ENCODE assay signal across 10 mouse cellular contexts in genomic region chr6:129399945-129400344, GRCm38 (mm10). TPM values are rescaled to one million over a fixed set of nuclear protein-coding genes. Genes with fewer than 3 reads are reported as not detected.
DNase-seq lines count a peak whose midpoint lies in the region; ATAC-seq and TF ChIP-seq lines count a peak whose summit lies in the region.
"Had no signal": no experiment of that assay in that cellular context is flagged by ENCODE, and none has a peak within 500 bp of the region (broad histone marks: within the 10 kb centered on the region; RNA-seq: fewer than 3 reads in every experiment).

No protein-coding gene starts in this region.

- DNase-seq in urinary bladder, postnatal 14 days (ENCODE audit: low spot score) = peak; percentile 5
- no peak for DNase-seq in urinary bladder, adult 2 months (ENCODE audit: low spot score)
- DNase-seq in heart, postnatal 14 days = peak; percentile 39 to 48
- no peak for DNase-seq in midbrain, postnatal 0 days (ENCODE audit: low spot score)
- DNase-seq in right cerebral cortex, postnatal 4 days = no peak
- DNase-seq: cerebellum, adult 9-10 months had no signal

- H3K4me2 ChIP-seq in liver, embryonic 16.5 days (ENCODE audit: low read depth, low read length) = no peak overlapping the region
- no peak overlapping the region for H3K4me2 ChIP-seq in midbrain, postnatal 0 days (ENCODE audit: low read depth, low read length, poor library complexity, severe bottlenecking)
- H3K4me2 ChIP-seq in hindbrain, embryonic 16.5 days (ENCODE audit: low read length) = no peak overlapping the region

- no peak overlapping the region for H3K27ac ChIP-seq in liver, embryonic 16.5 days (ENCODE audit: low read length)
- H3K27ac ChIP-seq in midbrain, postnatal 0 days (ENCODE audit: low read depth, low read length) = no peak overlapping the region
- no peak overlapping the region for H3K27ac ChIP-seq in hindbrain, embryonic 16.5 days (ENCODE audit: low read depth, low read length)

- no peaks in the 10 kb centered on the region for H3K36me3 ChIP-seq in liver, embryonic 16.5 days (ENCODE audit: control insufficient read depth, insufficient read depth)
- H3K36me3 ChIP-seq in midbrain, postnatal 0 days (ENCODE audit: insufficient read depth, low read length) = no peaks in the 10 kb centered on the region
- no peaks in the 10 kb centered on the region for H3K36me3 ChIP-seq in hindbrain, embryonic 16.5 days (ENCODE audit: control insufficient read depth, insufficient read depth, low read length)

- TF ChIP-seq CTCF in midbrain, postnatal 0 days (IDR thresholded peaks at IDR 0.05) = no peak

- WGBS in liver, embryonic 16.5 days (ENCODE audit: insufficient replicate concordance) = 36% methylated on average over 6 of the region's 6 CpGs
- WGBS in midbrain, postnatal 0 days = 52% methylated on average over 6 of the region's 6 CpGs
- 54% methylated on average over 6 of the region's 6 CpGs for WGBS in hindbrain, embryonic 16.5 days

- H3K4me3 ChIP-seq in liver, embryonic 16.5 days (ENCODE audit: low read depth, low read length) = no peak overlapping the region
- H3K4me3 ChIP-seq in midbrain, postnatal 0 days (ENCODE audit: low read depth, low read length) = no peak overlapping the region
- H3K4me3 ChIP-seq in hindbrain, embryonic 16.5 days (ENCODE audit: low read length) = no peak overlapping the region

- intact Hi-C loops in heart, postnatal 14 days (cut with DNase I) = no loop called here

- no peaks in the 10 kb centered on the region for H3K4me1 ChIP-seq in liver, embryonic 16.5 days (ENCODE audit: control insufficient read depth, low read depth, low read length)
- H3K4me1 ChIP-seq in midbrain, postnatal 0 days (ENCODE audit: insufficient read depth, low read length) = no peaks in the 10 kb centered on the region
- no peaks in the 10 kb centered on the region for H3K4me1 ChIP-seq in hindbrain, embryonic 16.5 days (ENCODE audit: control insufficient read depth, insufficient read depth, low read depth, low read length)

- ATAC-seq in liver, embryonic 16.5 days (ENCODE audit: low read depth) = peak; percentile 70
- no peak for ATAC-seq in midbrain, postnatal 0 days (ENCODE audit: low FRiP score)
- no peak for ATAC-seq in hindbrain, embryonic 16.5 days

- H3K9ac ChIP-seq in liver, embryonic 16.5 days (ENCODE audit: low read depth, low read length) = no peak overlapping the region
- no peak overlapping the region for H3K9ac ChIP-seq in midbrain, postnatal 0 days (replicated peaks; ENCODE audit: low read length, poor library complexity, severe bottlenecking)
- no peak overlapping the region for H3K9ac ChIP-seq in hindbrain, embryonic 16.5 days (ENCODE audit: low read depth, low read length)

- H3K27me3 ChIP-seq in liver, embryonic 16.5 days (ENCODE audit: control insufficient read depth, insufficient read depth, low read depth, low read length) = no peaks in the 10 kb centered on the region
- H3K27me3 ChIP-seq in midbrain, postnatal 0 days (ENCODE audit: insufficient read depth, low read length) = no peaks in the 10 kb centered on the region
- H3K27me3 ChIP-seq in hindbrain, embryonic 16.5 days (replicated peaks; ENCODE audit: control insufficient read depth, insufficient read depth, low read length) = no peaks in the 10 kb centered on the region

- H3K9me3 ChIP-seq in liver, embryonic 16.5 days (replicated peaks; ENCODE audit: control insufficient read depth, low read length) = no peaks in the 10 kb centered on the region
- no peaks in the 10 kb centered on the region for H3K9me3 ChIP-seq in midbrain, postnatal 0 days (ENCODE audit: low read length)
- H3K9me3 ChIP-seq in hindbrain, embryonic 16.5 days (ENCODE audit: control insufficient read depth, low read length) = no peaks in the 10 kb centered on the region

RNA-seq across cellular contexts. Expression of gene Clec1b, which starts 2.8 kb away (rescaled TPM):
- 0.03 TPM in 1 of 2 replicates, not detected in the other for polyA plus RNA-seq in urinary bladder, adult 2 months (2012; rRNA removed)
- total RNA-seq in heart, postnatal 14 days (2021) = under 1 TPM; 0.33 to 1.00 TPM
- polyA plus RNA-seq in liver, embryonic 16.5 days (2015; fragmentation: Nextera tagmentation; extraction: Ambion mirVana) = 26.1 and 26.7 TPM in 2 replicates
- total RNA-seq in midbrain, postnatal 0 days (2014; rRNA removed) = not detected in 2 replicates
- 0.46 and 0.61 TPM in 2 replicates for polyA plus RNA-seq in midbrain, postnatal 0 days (2015; fragmentation: Nextera tagmentation; extraction: Ambion mirVana)
- polyA plus RNA-seq in hindbrain, embryonic 16.5 days (2015; fragmentation: Nextera tagmentation; extraction: Ambion mirVana) = 0.73 and 0.79 TPM in 2 replicates

RNA-seq across cellular contexts. Expression of gene Clec9a, which starts 8.7 kb away (rescaled TPM):
- polyA plus RNA-seq in urinary bladder, adult 2 months (2012; rRNA removed) = 1.4 and 3.3 TPM in 2 replicates
- total RNA-seq in heart, postnatal 14 days (2021) = under 1 TPM in 1 of 2 experiments, not detected in 1; 0.20 TPM
- 0.30 and 0.33 TPM in 2 replicates for polyA plus RNA-seq in liver, embryonic 16.5 days (2015; fragmentation: Nextera tagmentation; extraction: Ambion mirVana)
- not detected in 2 replicates for total RNA-seq in midbrain, postnatal 0 days (2014; rRNA removed)
- polyA plus RNA-seq in midbrain, postnatal 0 days (2015; fragmentation: Nextera tagmentation; extraction: Ambion mirVana) = 0.07 and 0.44 TPM in 2 replicates
- polyA plus RNA-seq in hindbrain, embryonic 16.5 days (2015; fragmentation: Nextera tagmentation; extraction: Ambion mirVana) = 0.10 and 0.24 TPM in 2 replicates
- total RNA-seq: left cerebral cortex, postnatal 10 days had no signal

RNA-seq across cellular contexts. Expression of gene Clec12b, which starts 14.3 kb away (rescaled TPM):
- 0.18 and 0.19 TPM in 2 replicates for polyA plus RNA-seq in urinary bladder, adult 2 months (2012; rRNA removed)
- under 1 TPM; 0.17 to 0.22 TPM for total RNA-seq in heart, postnatal 14 days (2021)
- polyA plus RNA-seq in liver, embryonic 16.5 days (2015; fragmentation: Nextera tagmentation; extraction: Ambion mirVana) = not detected in 2 replicates
- not detected in 2 replicates for total RNA-seq in midbrain, postnatal 0 days (2014; rRNA removed)
- 0.23 and 0.37 TPM in 2 replicates for polyA plus RNA-seq in midbrain, postnatal 0 days (2015; fragmentation: Nextera tagmentation; extraction: Ambion mirVana)
- polyA plus RNA-seq in hindbrain, embryonic 16.5 days (2015; fragmentation: Nextera tagmentation; extraction: Ambion mirVana) = 0.39 and 0.98 TPM in 2 replicates
- total RNA-seq: left cerebral cortex, postnatal 10 days had no signal
- polyA plus RNA-seq: stomach, embryonic 16.5 days had no signal

RNA-seq across cellular contexts. Expression of gene Clec1a, which starts 51.9 kb away (rescaled TPM):
- polyA plus RNA-seq in urinary bladder, adult 2 months (2012; rRNA removed) = 1.3 TPM in 2 replicates
- total RNA-seq in heart, postnatal 14 days (2021) = 10 to 100 TPM; 15.3 to 15.9 TPM
- polyA plus RNA-seq in liver, embryonic 16.5 days (2015; fragmentation: Nextera tagmentation; extraction: Ambion mirVana) = 0.21 and 0.36 TPM in 2 replicates
- 1.9 and 5.6 TPM in 2 replicates for total RNA-seq in midbrain, postnatal 0 days (2014; rRNA removed)
- 2.6 and 2.8 TPM in 2 replicates for polyA plus RNA-seq in midbrain, postnatal 0 days (2015; fragmentation: Nextera tagmentation; extraction: Ambion mirVana)
- 2.5 and 3.2 TPM in 2 replicates for polyA plus RNA-seq in hindbrain, embryonic 16.5 days (2015; fragmentation: Nextera tagmentation; extraction: Ambion mirVana)

RNA-seq across cellular contexts. Expression of gene Clec12a, which starts 57.5 kb away (rescaled TPM):
- 5.6 and 5.7 TPM in 2 replicates for polyA plus RNA-seq in urinary bladder, adult 2 months (2012; rRNA removed)
- under 1 TPM; 0.73 to 0.74 TPM for total RNA-seq in heart, postnatal 14 days (2021)
- polyA plus RNA-seq in liver, embryonic 16.5 days (2015; fragmentation: Nextera tagmentation; extraction: Ambion mirVana) = 13.1 and 13.7 TPM in 2 replicates
- 0.33 TPM in 1 of 2 replicates, not detected in the other for total RNA-seq in midbrain, postnatal 0 days (2014; rRNA removed)
- 0.29 and 0.49 TPM in 2 replicates for polyA plus RNA-seq in midbrain, postnatal 0 days (2015; fragmentation: Nextera tagmentation; extraction: Ambion mirVana)
- 0.15 and 0.26 TPM in 2 replicates for polyA plus RNA-seq in hindbrain, embryonic 16.5 days (2015; fragmentation: Nextera tagmentation; extraction: Ambion mirVana)

Comparison
In these comparisons a context has a peak if more than half of its experiments do, and no peak if none do; other contexts are left out.
1. DNase-seq: peak in urinary bladder, postnatal 14 days (single experiment) and heart, postnatal 14 days (2 of 2); none in urinary bladder, adult 2 months (single experiment), midbrain, postnatal 0 days (single experiment) and right cerebral cortex, postnatal 4 days (single experiment).
2. RNA of gene Clec1b, which starts 2.8 kb away (polyA plus RNA-seq): 26.1 to 26.7 TPM in liver, embryonic 16.5 days; 0.73 to 0.79 TPM in hindbrain, embryonic 16.5 days, 0.46 to 0.61 TPM in midbrain, postnatal 0 days and 0.03 TPM in urinary bladder, adult 2 months; every median in the first group is over 10 times any median in the second.